Mouse (Mus musculus) sigmoid colon, adult 10 weeks (tissue): Measurements from ENCODE around the gene Btbd35f1. TPM values are rescaled to one million over a fixed set of nuclear protein-coding genes. Genes with fewer than 3 reads are reported as not detected.

Experiments
- polyA plus RNA-seq: library from polyadenylated mRNA; stranded (reverse); fragments of 350-450 nt; fragmentation: Illumina TruSeq; extraction: RNeasy Lipid Tissue Mini Kit (QIAGEN cat#74804); gene quantifications from one replicate; pipeline ENCODE4 v1.2.3, GENCODE M21; 2014; ENCODE audit warnings: low read depth, low replicate concordance

Btbd35f1 gene
- not detected for polyA plus RNA-seq

DNA sequence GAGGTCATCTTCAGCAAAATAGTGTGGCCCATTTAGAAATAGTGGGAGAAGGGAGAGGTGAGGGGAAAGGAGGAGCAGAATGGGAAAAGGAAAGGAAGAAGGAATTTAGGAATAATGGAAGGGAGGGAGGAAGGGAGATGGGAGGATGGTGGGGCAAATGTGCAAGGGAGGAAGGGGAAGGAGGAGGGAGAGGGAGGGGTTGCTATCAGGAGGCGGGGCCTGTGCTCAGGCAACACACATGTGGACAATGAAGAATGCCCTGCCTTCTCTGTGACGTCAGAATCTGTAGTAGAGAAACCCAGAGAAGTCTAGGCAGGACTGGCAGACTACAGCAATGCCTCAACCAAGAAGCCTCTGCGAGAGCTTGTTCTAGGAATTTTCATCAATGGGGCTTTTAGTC, at the start of gene Btbd35f1:
Gene Btbd35f1, plus strand, starts transcription at position 301 of the 400 bp plus-strand sequence.

Other genes starting within 250 kb of the Btbd35f1 start
- not detected for gene Gm5926, start 90.7 kb downstream of the Btbd35f1 start, polyA plus RNA-seq
- not detected for gene Btbd35f21, start 166.1 kb downstream of the Btbd35f1 start, polyA plus RNA-seq